Mouse (Mus musculus) forebrain, embryonic 13.5 days (tissue): ENCODE measurements at regions not wholly inside any gene's neighbourhood (a gene's known extent, or its start where the extent isn't known, plus 50 kb on each side); places are given as distances from the start of the nearest gene placed in this dataset.
A peak's percentile ranks its signal among the peaks of the same experiment; 100 is the strongest.

Experiments
- ATAC-seq: fragments of 200-750 bp; cut with Nextera tagmentation; 2 replicates; pipeline ENCODE4 v1.8.0; 2017
- H3K27ac ChIP-seq: fragments of 300-500 bp; sonication (generic); 2 replicates; pipeline ENCODE4 v1.5.1; 2015; ENCODE audit warnings: inconsistent platforms, mild to moderate bottlenecking, moderate library complexity
- H3K27me3 ChIP-seq: fragments of 300-500 bp; sonication (generic); 2 replicates; pipeline ENCODE4 v1.6.1; 2015; ENCODE audit warnings: mild to moderate bottlenecking, inconsistent platforms
- H3K36me3 ChIP-seq: fragments of 300-500 bp; sonication (generic); 2 replicates; pipeline ENCODE4 v1.6.1; 2015; ENCODE audit warnings: mild to moderate bottlenecking, inconsistent platforms; ENCODE audit not compliant: poor library complexity, severe bottlenecking
- H3K4me1 ChIP-seq: fragments of 300-500 bp; sonication (generic); 2 replicates; pipeline ENCODE4 v1.6.1; 2015; ENCODE audit warnings: inconsistent platforms
- H3K4me2 ChIP-seq: fragments of 300-500 bp; sonication (generic); 2 replicates; pipeline ENCODE4 v1.6.1; 2015; ENCODE audit warnings: inconsistent platforms, mild to moderate bottlenecking, moderate library complexity
- H3K4me3 ChIP-seq: fragments of 300-500 bp; sonication (generic); 2 replicates; pipeline ENCODE4 v1.5.1; 2015; ENCODE audit warnings: mild to moderate bottlenecking, inconsistent platforms
- H3K9ac ChIP-seq: fragments of 300-500 bp; sonication (generic); 2 replicates; pipeline ENCODE4 v1.6.1; 2015; ENCODE audit warnings: mild to moderate bottlenecking, inconsistent platforms
- H3K9me3 ChIP-seq: fragments of 300-500 bp; sonication (generic); replicated peaks from 2 replicates; pipeline ENCODE4 v1.6.1; 2016; ENCODE audit warnings: inconsistent platforms
- WGBS: fragments of 180-500 bp; shearing (Covaris S2); methylation state at CpG from one replicate; pipeline ENCODE4 v1.1.7; 2015; 5-methylcytosine and 5-hydroxymethylcytosine counted together

GRCm38 (mm10) chr8:89871966-89872365 lies 476.2 kb downstream of the Tox3 start:
- H3K27ac ChIP-seq = no peak overlapping the region
- peaks cover 10% of the 10 kb centered on the region for H3K4me1 ChIP-seq
- 86% methylated on average over 5 of the region's 5 CpGs for WGBS
- no peaks in the 10 kb centered on the region for H3K27me3 ChIP-seq
- no peak for ATAC-seq
- H3K9ac ChIP-seq = no peak overlapping the region
- no peaks in the 10 kb centered on the region for H3K36me3 ChIP-seq
- H3K4me3 ChIP-seq = no peak overlapping the region
- H3K9me3 ChIP-seq = no peaks in the 10 kb centered on the region
- no peak overlapping the region for H3K4me2 ChIP-seq

- Histone ChIP-seq H3K4me3 (no peak overlapping the region), H3K36me3 (no peaks in the 10 kb centered on the region), H3K9ac (no peak overlapping the region), H3K27ac (no peak overlapping the region), H3K4me2 (no peak overlapping the region), H3K4me1 (0 out of 2 replicates have a peak, but pooled peaks cover 3% of the 10 kb centered on the region), H3K27me3 (no peaks in the 10 kb centered on the region), H3K9me3 (no peaks in the 10 kb centered on the region)
- no peak for ATAC-seq
- WGBS = 86% methylated on average over 3 of the region's 3 CpGs
These were observed 488.3 kb downstream of the Tox3 start for GRCm38 (mm10) chr8:89859813-89860212.

DNA sequence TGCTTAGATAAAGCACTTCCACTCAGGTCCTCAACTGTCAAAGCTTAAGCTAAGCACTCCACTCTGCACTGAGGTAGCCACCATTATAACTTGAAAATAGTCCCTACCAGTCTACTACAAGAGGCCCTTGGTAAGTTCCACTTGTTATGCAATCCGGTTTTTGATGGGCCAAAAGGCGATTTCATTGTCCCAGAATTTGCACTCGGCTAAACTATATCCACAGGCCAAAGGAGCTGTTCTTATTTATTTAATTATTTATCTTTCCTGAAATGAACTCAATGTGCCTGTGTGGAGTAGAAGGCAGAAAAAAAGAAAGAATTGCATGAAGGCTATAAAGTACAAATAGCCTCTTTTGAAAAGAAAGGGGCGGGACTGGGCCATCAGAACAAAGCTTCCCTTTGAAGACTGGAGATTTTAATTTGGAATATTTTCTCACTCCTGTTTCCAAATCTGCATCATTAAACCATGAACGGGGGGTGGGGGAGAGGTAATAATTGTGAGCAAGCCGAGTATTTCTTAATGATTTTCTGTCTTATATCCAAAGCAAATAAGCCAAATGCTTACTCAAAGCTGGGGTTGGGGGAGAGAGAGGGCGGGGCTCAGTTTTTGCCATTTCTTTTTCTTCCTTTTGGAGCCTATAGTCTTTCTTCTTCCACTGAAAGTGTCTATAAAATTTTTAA lies 489.3 kb downstream of the Tox3 start:
- Histone ChIP-seq H3K4me3 (no peak overlapping the region), H3K27ac (no peak overlapping the region), H3K4me2 (no peak overlapping the region), H3K9me3 (no peaks in the 10 kb centered on the region), H3K9ac (no peak overlapping the region), H3K4me1 (0 out of 2 replicates have a peak, but pooled peaks cover 3% of the 10 kb centered on the region), H3K36me3 (no peaks in the 10 kb centered on the region), H3K27me3 (no peaks in the 10 kb centered on the region)
- 56% methylated on average over 7 of the region's 7 CpGs for WGBS
- ATAC-seq = no peak

- WGBS = 86% methylated on average over 5 of the region's 5 CpGs
- Histone ChIP-seq H3K4me3 (no peak overlapping the region), H3K27ac (no peak overlapping the region), H3K4me2 (no peak overlapping the region), H3K9me3 (no peaks in the 10 kb centered on the region), H3K36me3 (no peaks in the 10 kb centered on the region), H3K9ac (no peak overlapping the region), H3K4me1 (0 out of 2 replicates have a peak, but pooled peaks cover 3% of the 10 kb centered on the region), H3K27me3 (no peaks in the 10 kb centered on the region)
- no peak for ATAC-seq
These were observed 492.6 kb downstream of the Tox3 start for GRCm38 (mm10) chr8:89855556-89855955.

DNA sequence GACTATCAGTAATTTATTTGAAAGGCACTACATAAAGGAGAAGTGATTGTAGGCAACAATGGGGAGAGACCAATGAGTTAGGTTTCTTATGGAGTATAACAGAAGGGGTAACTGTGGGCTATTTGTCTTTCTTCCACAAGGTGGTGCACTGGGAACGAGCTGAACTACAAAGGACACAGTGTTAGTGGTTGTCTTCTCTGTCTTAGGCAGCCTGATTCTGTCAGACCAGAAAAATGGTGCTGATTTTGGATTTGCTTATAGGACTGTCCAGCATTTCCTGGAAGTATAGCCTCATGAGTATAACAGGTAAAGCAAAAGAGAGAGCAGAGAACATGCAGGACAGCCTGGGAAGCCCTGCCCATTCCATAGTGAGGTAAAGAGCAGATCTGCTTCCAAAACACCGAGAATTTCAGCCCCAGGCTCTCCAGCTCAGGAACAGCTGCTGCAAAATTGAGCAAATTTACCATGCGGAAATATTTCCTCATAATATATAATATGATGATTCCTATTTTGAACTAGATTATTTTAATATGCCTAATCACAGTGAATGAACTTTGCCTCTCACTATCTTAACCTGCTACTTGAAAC lies 497.8 kb downstream of the Tox3 start:
- Histone ChIP-seq H3K4me3 (no peak overlapping the region), H3K9ac (no peak overlapping the region), H3K27ac (no peak overlapping the region; the same call in 1 of the 2 replicates), H3K27me3 (no peaks in the 10 kb centered on the region), H3K36me3 (no peaks in the 10 kb centered on the region), H3K9me3 (no peaks in the 10 kb centered on the region), H3K4me1 (peaks cover 9% of the 10 kb centered on the region), H3K4me2 (no peak overlapping the region)
- peak; percentile 91 for ATAC-seq
- 46% methylated on average over 3 of the region's 3 CpGs for WGBS

DNA sequence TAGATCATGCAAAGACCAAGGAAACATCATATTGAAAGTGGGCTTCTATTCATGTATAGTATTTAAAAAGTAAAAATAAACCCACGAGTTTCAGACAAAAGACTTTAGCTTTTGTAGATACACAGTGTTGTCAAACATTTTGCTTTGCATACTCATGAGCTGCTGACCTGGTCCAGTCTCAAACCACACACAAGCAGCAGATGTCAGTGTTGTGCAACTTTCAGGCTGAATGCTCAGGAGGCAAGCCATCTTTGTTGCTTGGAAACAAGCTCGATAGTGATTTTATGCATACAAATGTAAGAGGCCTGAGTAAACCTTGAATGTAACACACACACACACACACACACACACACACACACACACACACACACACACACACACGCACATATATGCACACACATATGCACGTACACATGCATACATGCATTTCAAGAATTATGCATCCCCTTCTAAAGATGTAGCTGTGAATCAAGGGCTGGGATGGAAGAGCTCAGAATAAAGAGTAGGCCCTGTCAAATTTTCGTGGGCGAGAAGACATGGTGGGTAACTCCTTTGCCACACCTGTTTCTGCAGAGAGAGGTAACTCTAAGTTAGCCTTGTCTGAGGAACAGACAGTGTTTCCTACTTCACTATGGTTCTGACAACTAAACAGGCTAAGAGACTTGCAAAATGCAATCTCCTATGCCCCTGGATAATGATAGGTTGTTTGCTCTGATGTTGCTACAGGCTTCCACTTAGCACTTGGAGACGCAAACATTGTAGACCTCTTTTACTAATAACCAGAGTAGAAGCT lies 498.5 kb downstream of the Tox3 start:
- peak; percentile 78 for ATAC-seq
- Histone ChIP-seq H3K4me1 (peaks cover 9% of the 10 kb centered on the region), H3K27me3 (no peaks in the 10 kb centered on the region), H3K9me3 (no peaks in the 10 kb centered on the region), H3K4me2 (no peak overlapping the region), H3K27ac (peak overlapping the region; percentile 11; the same call in 1 of the 2 replicates), H3K9ac (no peak overlapping the region), H3K36me3 (no peaks in the 10 kb centered on the region), H3K4me3 (no peak overlapping the region)
- 57% methylated on average over 7 of the region's 7 CpGs for WGBS

- WGBS = 89% methylated on average over 5 of the region's 5 CpGs
- Histone ChIP-seq H3K4me3 (no peak overlapping the region), H3K36me3 (no peaks in the 10 kb centered on the region), H3K4me2 (no peak overlapping the region), H3K27me3 (no peaks in the 10 kb centered on the region), H3K27ac (no peak overlapping the region), H3K9ac (no peak overlapping the region), H3K4me1 (no peaks in the 10 kb centered on the region), H3K9me3 (no peaks in the 10 kb centered on the region)
- ATAC-seq = no peak
These were observed 509.6 kb downstream of the Tox3 start for GRCm38 (mm10) chr8:89838494-89838893.

DNA sequence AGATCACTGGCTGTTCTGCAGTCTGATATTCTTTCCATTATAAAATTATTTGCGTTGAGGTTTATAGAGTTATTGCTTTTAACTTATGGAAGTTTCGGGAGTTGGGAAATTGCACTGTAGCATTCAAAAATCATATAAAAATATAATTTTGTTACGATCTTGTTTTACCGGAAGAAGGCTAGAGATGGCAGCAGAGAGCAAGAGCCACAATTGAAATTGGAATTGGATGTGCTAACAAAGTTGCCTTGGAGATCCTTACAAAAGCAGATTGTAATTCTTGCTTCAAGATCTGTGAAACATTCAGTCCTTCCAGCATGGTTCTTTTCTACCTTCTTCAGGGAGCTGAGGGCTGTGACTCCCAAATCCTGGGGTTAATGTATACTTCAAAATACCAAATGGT lies 514.4 kb downstream of the Tox3 start:
- Histone ChIP-seq H3K4me3 (no peak overlapping the region), H3K4me2 (no peak overlapping the region), H3K36me3 (no peaks in the 10 kb centered on the region), H3K27me3 (no peaks in the 10 kb centered on the region), H3K9ac (no peak overlapping the region), H3K4me1 (no peaks in the 10 kb centered on the region), H3K9me3 (peaks cover 4% of the 10 kb centered on the region), H3K27ac (no peak overlapping the region)
- no peak for ATAC-seq
- WGBS = 75% methylated on average over 4 of the region's 4 CpGs

GRCm38 (mm10) chr8:89824586-89824985 lies 523.6 kb downstream of the Tox3 start:
- H3K27me3 ChIP-seq = no peaks in the 10 kb centered on the region
- no peak overlapping the region for H3K9ac ChIP-seq
- no peaks in the 10 kb centered on the region for H3K36me3 ChIP-seq
- H3K9me3 ChIP-seq = 0 out of 2 replicates have a peak, but pooled peaks cover 3% of the 10 kb centered on the region
- no peak overlapping the region for H3K4me2 ChIP-seq
- H3K4me1 ChIP-seq = peaks cover 10% of the 10 kb centered on the region
- ATAC-seq = no peak
- no peak overlapping the region for H3K27ac ChIP-seq
- no peak overlapping the region for H3K4me3 ChIP-seq
- WGBS = 34% methylated on average over 3 of the region's 3 CpGs

DNA sequence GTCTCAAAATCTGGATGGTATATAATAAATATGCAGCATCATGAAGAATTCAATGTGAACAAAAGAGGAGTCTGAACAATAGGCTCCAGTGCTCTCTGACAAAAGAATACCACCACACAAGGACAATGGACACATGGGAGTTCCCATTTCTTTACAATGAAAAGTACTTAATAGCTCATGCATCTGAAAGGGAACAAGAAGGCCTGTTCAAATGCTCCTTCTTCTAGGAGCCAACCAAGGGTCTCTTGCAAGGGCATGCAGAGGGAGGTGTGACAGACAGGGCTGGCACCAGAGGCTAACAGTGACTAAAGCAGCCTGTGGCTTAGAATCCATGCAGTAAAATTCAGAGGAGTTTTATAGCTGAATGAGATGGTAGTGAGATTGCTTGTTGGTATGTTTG lies 524.5 kb downstream of the Tox3 start:
- H3K27me3 ChIP-seq = no peaks in the 10 kb centered on the region
- H3K36me3 ChIP-seq = no peaks in the 10 kb centered on the region
- H3K4me3 ChIP-seq = no peak overlapping the region
- no peak overlapping the region for H3K9ac ChIP-seq
- no peak overlapping the region for H3K27ac ChIP-seq
- no peak overlapping the region for H3K4me2 ChIP-seq
- H3K4me1 ChIP-seq = peaks cover 10% of the 10 kb centered on the region
- no peak for ATAC-seq
- H3K9me3 ChIP-seq = 0 out of 2 replicates have a peak, but pooled peaks cover 3% of the 10 kb centered on the region

DNA sequence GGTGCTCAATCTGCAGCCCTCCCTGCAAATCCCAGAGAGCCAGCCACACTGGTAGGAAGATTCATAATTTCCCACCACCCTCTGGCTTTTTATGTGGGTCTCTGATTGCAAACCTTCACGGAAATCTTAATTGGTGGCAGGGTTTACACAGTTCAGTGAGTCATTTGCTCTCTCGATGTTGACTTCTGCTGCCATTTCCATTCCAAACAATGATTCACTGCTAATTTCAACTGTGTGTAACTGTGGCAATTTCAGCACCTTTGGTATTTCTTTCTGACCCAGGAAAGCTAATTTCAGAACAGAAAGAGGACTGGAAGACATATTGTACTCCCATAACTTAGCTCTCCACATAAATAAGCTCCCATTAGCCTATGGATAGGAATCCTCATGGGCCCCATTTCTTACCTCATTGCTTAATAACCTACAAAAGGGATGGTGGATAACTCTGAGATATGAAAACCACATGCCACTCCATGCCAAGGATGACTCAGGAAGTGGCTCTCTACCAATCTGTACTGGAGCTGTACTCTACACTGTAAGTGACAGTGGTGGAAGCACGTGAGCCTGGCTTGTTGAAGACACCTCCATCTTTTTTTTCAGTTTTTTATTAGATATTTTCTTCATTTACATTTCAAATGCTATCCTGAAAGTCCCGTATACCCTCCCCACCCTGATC lies 536.0 kb downstream of the Tox3 start:
- Histone ChIP-seq H3K9ac (no peak overlapping the region), H3K36me3 (no peaks in the 10 kb centered on the region), H3K27ac (no peak overlapping the region), H3K4me2 (no peak overlapping the region), H3K4me1 (no peaks in the 10 kb centered on the region), H3K27me3 (no peaks in the 10 kb centered on the region), H3K4me3 (no peak overlapping the region), H3K9me3 (no peaks in the 10 kb centered on the region)
- 83% methylated on average over 4 of the region's 4 CpGs for WGBS
- no peak for ATAC-seq

DNA sequence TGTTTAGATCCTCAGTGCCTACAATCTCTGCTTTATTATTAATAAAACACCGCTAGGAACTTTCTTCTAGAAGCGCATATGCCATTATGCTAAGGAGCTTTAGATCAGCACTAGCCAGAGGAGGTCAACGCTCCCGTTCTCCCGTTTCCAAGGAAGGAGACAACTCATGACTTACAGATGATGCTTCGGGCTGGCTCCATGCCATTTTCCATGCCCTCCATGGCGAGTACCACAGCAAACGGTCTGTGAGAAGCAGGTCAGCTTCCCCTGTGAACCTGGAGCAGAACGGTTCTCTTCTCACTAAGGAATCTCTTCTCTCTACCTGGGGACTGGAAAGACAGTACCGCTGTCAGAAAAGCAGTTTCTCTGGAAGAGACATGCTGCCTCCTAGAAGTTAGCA lies 559.8 kb downstream of the Tox3 start:
- no peak overlapping the region for H3K9ac ChIP-seq
- H3K4me2 ChIP-seq = no peak overlapping the region
- H3K36me3 ChIP-seq = no peaks in the 10 kb centered on the region
- H3K4me1 ChIP-seq = peaks cover 22% of the 10 kb centered on the region
- WGBS = 84% methylated on average over 10 of the region's 10 CpGs
- no peaks in the 10 kb centered on the region for H3K9me3 ChIP-seq
- H3K4me3 ChIP-seq = no peak overlapping the region
- no peak for ATAC-seq
- H3K27ac ChIP-seq = no peak overlapping the region
- H3K27me3 ChIP-seq = peaks cover 6% of the 10 kb centered on the region; the same call in 1 of the 2 replicates
